Mouse (Mus musculus) liver, embryonic 11.5 days (tissue): ENCODE measurements around the gene Pitpnm3. TPM values are rescaled to one million over a fixed set of nuclear protein-coding genes. Genes with fewer than 3 reads are reported as not detected.

Experiments used
- ATAC-seq: fragments of 200-750 bp; cut with Nextera tagmentation; replicated peaks from 2 replicates; pipeline ENCODE4 v1.8.0; 2017; ENCODE audit warnings: moderate number of reproducible peaks, mild to moderate bottlenecking, moderate TSS enrichment, moderate library complexity; ENCODE audit not compliant: low FRiP score
- DNase-seq: peaks from one replicate; pipeline ENCODE4 v3.0.0-alpha.2; 2017; ENCODE audit warnings: low spot score
- H3K27ac ChIP-seq: fragments of 300-500 bp; sonication (generic); 2 replicates; pipeline ENCODE4 v1.5.1; 2014; ENCODE audit warnings: mild to moderate bottlenecking, low read depth, low read length, control low read depth
- H3K27me3 ChIP-seq: fragments of 300-500 bp; sonication (generic); replicated peaks from 2 replicates; pipeline ENCODE4 v1.6.1; 2014; ENCODE audit warnings: low read length, mixed read lengths; ENCODE audit not compliant: control insufficient read depth, insufficient read depth
- H3K36me3 ChIP-seq: fragments of 300-500 bp; sonication (generic); 2 replicates; pipeline ENCODE4 v1.6.1; 2014; ENCODE audit warnings: mild to moderate bottlenecking, low read length, moderate library complexity, mixed read lengths; ENCODE audit not compliant: control insufficient read depth, insufficient read depth
- H3K4me1 ChIP-seq: fragments of 300-500 bp; sonication (generic); replicated peaks from 2 replicates; pipeline ENCODE4 v1.6.1; 2014; ENCODE audit warnings: low read length, mixed read lengths; ENCODE audit not compliant: control insufficient read depth, insufficient read depth
- H3K4me2 ChIP-seq: fragments of 300-500 bp; sonication (generic); 2 replicates; pipeline ENCODE4 v1.6.1; 2014; ENCODE audit warnings: mild to moderate bottlenecking, control low read depth, moderate library complexity
- H3K4me3 ChIP-seq: fragments of 300-500 bp; sonication (generic); 2 replicates; pipeline ENCODE4 v1.5.1; 2014; ENCODE audit warnings: low read depth, low read length, control low read depth
- H3K9ac ChIP-seq: fragments of 300-500 bp; sonication (generic); 2 replicates; pipeline ENCODE4 v1.6.1; 2014; ENCODE audit warnings: low read depth, low read length, control low read depth
- H3K9me3 ChIP-seq: fragments of 300-500 bp; sonication (generic); 2 replicates; pipeline ENCODE4 v1.6.1; 2016; ENCODE audit warnings: low read length, inconsistent platforms, mixed read lengths; ENCODE audit not compliant: control insufficient read depth
- WGBS: fragments of 180-500 bp; shearing (Covaris S2); extraction: QIAGEN DNeasy Blood & Tissue Kit; methylation state at CpG from one replicate; pipeline ENCODE4 v1.1.7; 2014; 5-methylcytosine and 5-hydroxymethylcytosine counted together
- polyA plus RNA-seq: library from polyadenylated mRNA; unstranded; fragments of >200 nt; fragmentation: Nextera tagmentation; extraction: Ambion mirVana; gene quantifications from 2 replicates; pipeline ENCODE4 v1.2.1, GENCODE M21; 2014

Gene Pitpnm3
- polyA plus RNA-seq, 1 experiment from 2014 or later, result 0.08 TPM

GRCm38 (mm10) chr11:72022827-72023226 lies 112.8 kb downstream of the Pitpnm3 start:
- DNase-seq, result no peak
- Histone ChIP-seq H3K4me2 (no peak overlapping the region), H3K9ac (no peak overlapping the region), H3K36me3 (no peaks in the 10 kb centered on the region), H3K27me3 (no peaks in the 10 kb centered on the region), H3K27ac (no peak overlapping the region), H3K9me3 (no peaks in the 10 kb centered on the region), H3K4me1 (no peaks in the 10 kb centered on the region), H3K4me3 (no peak overlapping the region)
- WGBS, result 78% methylated on average over 6 of the region's 6 CpGs
- no peak for ATAC-seq

DNA sequence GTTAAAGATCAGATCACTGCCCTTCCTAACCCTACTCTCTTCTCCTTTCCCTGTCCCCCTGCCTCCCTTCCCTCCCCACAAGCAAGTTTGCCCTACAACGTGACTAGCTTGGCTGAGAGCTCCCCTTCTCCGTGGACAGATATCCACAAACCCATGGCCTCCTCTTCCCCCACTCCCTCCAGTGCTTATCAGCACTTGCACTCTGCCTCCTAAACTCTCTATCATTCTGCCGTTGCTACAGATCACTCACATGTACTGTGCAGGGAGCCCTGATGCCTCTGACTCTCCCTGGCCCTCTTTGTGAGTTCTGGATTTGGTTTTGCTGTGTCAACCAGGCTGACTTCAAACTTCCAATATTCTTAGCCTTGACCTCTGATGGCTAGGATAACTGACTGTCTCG lies 114.6 kb downstream of the Pitpnm3 start:
- Histone ChIP-seq H3K9me3 (no peaks in the 10 kb centered on the region), H3K4me1 (no peaks in the 10 kb centered on the region), H3K9ac (no peak overlapping the region), H3K27ac (no peak overlapping the region), H3K4me3 (no peak overlapping the region), H3K27me3 (no peaks in the 10 kb centered on the region), H3K36me3 (no peaks in the 10 kb centered on the region), H3K4me2 (no peak overlapping the region)
- 23% methylated on average over 4 of the region's 4 CpGs for WGBS
- ATAC-seq (peak; percentile 78), DNase-seq (peak; percentile 28)

GRCm38 (mm10) chr11:72017253-72017601 lies 118.4 kb downstream of the Pitpnm3 start:
- Histone ChIP-seq H3K36me3 (no peaks in the 10 kb centered on the region), H3K4me2 (no peak overlapping the region), H3K9me3 (no peaks in the 10 kb centered on the region), H3K4me1 (no peaks in the 10 kb centered on the region), H3K27me3 (peaks cover 3% of the 10 kb centered on the region; the same call in 1 of the 2 replicates), H3K9ac (no peak overlapping the region), H3K4me3 (no peak overlapping the region), H3K27ac (no peak overlapping the region)
- WGBS, result 83% methylated on average over 9 of the region's 9 CpGs
- no peak for DNase-seq
- no peak for ATAC-seq

DNA sequence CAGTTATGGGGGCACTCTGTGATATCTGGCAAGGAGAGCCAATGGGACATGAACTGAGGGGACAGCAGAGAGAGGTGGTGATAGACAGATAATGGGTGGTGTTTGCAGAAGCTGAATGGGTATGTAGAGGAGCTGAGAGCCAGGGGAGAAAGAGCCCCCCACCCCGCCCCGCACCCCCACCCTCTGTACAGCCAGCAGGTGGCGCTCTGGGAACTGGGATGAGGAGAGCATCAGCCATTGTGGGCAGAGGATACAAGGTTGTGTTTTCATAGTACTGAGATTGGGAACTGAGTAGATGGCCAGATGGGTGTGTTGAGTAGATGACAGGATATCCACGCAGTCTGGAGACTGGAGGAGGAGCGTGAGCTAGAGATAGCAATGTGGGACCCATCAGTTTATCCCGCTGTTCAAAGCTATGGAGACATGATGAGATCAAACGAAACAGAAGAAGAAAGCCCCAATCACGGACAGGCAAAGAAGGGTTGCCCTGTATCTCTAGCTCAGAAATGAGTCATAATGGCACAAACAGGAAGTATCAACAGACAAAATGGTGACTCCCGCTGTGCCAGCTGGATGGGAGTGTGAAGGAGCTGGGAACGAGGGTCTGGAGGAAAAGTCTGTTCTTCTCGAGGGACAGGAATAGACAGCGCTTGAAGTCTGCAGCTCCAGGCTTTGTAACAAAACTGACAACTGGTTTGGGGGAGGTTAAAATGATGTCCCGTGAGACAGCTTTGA lies 118.9 kb downstream of the Pitpnm3 start:
- Histone ChIP-seq H3K9me3 (no peaks in the 10 kb centered on the region), H3K4me1 (0 out of 2 replicates have a peak, but pooled peaks cover under 1% of the 10 kb centered on the region), H3K36me3 (no peaks in the 10 kb centered on the region), H3K4me2 (no peak overlapping the region), H3K27ac (no peak overlapping the region), H3K4me3 (no peak overlapping the region), H3K27me3 (peaks cover 3% of the 10 kb centered on the region; the same call in 1 of the 2 replicates), H3K9ac (no peak overlapping the region)
- 74% methylated on average over 13 of the region's 13 CpGs for WGBS
- DNase-seq, result no peak
- ATAC-seq, result no peak

- no peaks in the 10 kb centered on the region for H3K36me3 ChIP-seq
- ATAC-seq (no peak), DNase-seq (no peak)
- H3K4me2 ChIP-seq, result no peak overlapping the region
- H3K27ac ChIP-seq, result no peak overlapping the region
- H3K4me3 ChIP-seq, result no peak overlapping the region
- 79% methylated on average over 4 of the region's 4 CpGs for WGBS
- H3K4me1 ChIP-seq, result peaks cover 4% of the 10 kb centered on the region; the same call in 1 of the 2 replicates
- H3K9me3 ChIP-seq, result no peaks in the 10 kb centered on the region
- peaks cover 3% of the 10 kb centered on the region for H3K27me3 ChIP-seq
- no peak overlapping the region for H3K9ac ChIP-seq
These were observed 120.9 kb downstream of the Pitpnm3 start for GRCm38 (mm10) chr11:72014674-72015073.

DNA sequence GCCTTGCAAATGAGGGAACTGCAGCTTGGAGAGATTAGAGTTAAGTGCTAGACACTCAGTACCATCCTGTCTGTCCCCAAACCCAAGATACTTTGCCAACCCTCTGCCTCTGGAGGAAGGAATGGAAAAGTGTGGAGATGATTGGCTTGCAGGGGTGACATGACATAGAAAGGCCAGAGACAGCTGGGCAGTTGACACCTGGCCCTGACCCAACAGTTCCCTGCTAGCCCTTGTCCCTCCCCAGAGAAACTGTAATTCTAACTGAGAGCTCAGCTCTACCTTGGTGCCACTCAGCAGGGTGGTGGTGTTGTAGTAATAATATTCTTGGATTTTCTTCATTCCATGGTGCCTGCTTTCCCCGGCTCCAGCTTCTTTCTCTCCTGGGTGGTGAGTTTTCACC lies 123.6 kb downstream of the Pitpnm3 start:
- Histone ChIP-seq H3K27ac (no peak overlapping the region), H3K9ac (no peak overlapping the region), H3K36me3 (no peaks in the 10 kb centered on the region), H3K27me3 (peaks cover 3% of the 10 kb centered on the region), H3K4me1 (peaks cover 4% of the 10 kb centered on the region; the same call in 1 of the 2 replicates), H3K4me3 (no peak overlapping the region), H3K9me3 (no peaks in the 10 kb centered on the region), H3K4me2 (no peak overlapping the region)
- ATAC-seq, result no peak
- no peak for DNase-seq
- 74% methylated on average over 1 of the region's 1 CpGs for WGBS

- Histone ChIP-seq H3K4me1 (peaks cover 4% of the 10 kb centered on the region; the same call in 1 of the 2 replicates), H3K9ac (no peak overlapping the region), H3K27me3 (peaks cover 3% of the 10 kb centered on the region), H3K36me3 (no peaks in the 10 kb centered on the region), H3K9me3 (no peaks in the 10 kb centered on the region), H3K4me3 (no peak overlapping the region), H3K4me2 (no peak overlapping the region), H3K27ac (no peak overlapping the region)
- ATAC-seq (no peak), DNase-seq (no peak)
- WGBS, result 49% methylated on average over 9 of the region's 9 CpGs
These were observed 124.4 kb downstream of the Pitpnm3 start for GRCm38 (mm10) chr11:72010940-72011722.

- Histone ChIP-seq H3K36me3 (no peaks in the 10 kb centered on the region), H3K27ac (no peak overlapping the region), H3K4me3 (no peak overlapping the region), H3K4me2 (no peak overlapping the region), H3K4me1 (peaks cover 4% of the 10 kb centered on the region; the same call in 1 of the 2 replicates), H3K27me3 (peaks cover 3% of the 10 kb centered on the region), H3K9ac (no peak overlapping the region), H3K9me3 (no peaks in the 10 kb centered on the region)
- DNase-seq (no peak), ATAC-seq (no peak)
- WGBS, result 51% methylated on average over 5 of the region's 5 CpGs
These were observed 125.2 kb downstream of the Pitpnm3 start for GRCm38 (mm10) chr11:72010367-72010766.
